Mouse (Mus musculus) left cerebral cortex, adult 11 months (tissue): Measurements from ENCODE around the gene Rhbdd1.

ENCODE experiments used
- DNase-seq: peaks from one replicate; pipeline ENCODE4 v3.0.0; 2022; ENCODE audit warnings: low spot score

Rhbdd1 gene

GRCm38 (mm10) chr1:82433649-82434005 is 117.4 kb downstream of the Rhbdd1 start:
- no peak for DNase-seq

- DNase-seq = no peak
Measured at GRCm38 (mm10) chr1:82437273-82437672, 121.0 kb downstream of the Rhbdd1 start.

- no peak for DNase-seq
Measured at GRCm38 (mm10) chr1:82440123-82440522, 123.9 kb downstream of the Rhbdd1 start.

- no peak for DNase-seq
Measured at GRCm38 (mm10) chr1:82443517-82443916, 127.3 kb downstream of the Rhbdd1 start.

- no peak for DNase-seq
Measured at GRCm38 (mm10) chr1:82446049-82446448, 129.8 kb downstream of the Rhbdd1 start.

GRCm38 (mm10) chr1:82449851-82450250 is 133.6 kb downstream of the Rhbdd1 start:
- no peak for DNase-seq

GRCm38 (mm10) chr1:82451927-82452651 is 135.8 kb downstream of the Rhbdd1 start:
- DNase-seq = no peak

GRCm38 (mm10) chr1:82454031-82454430 is 137.8 kb downstream of the Rhbdd1 start:
- DNase-seq = no peak

- DNase-seq = no peak
Measured at GRCm38 (mm10) chr1:82459350-82459749, 143.1 kb downstream of the Rhbdd1 start.

GRCm38 (mm10) chr1:82459926-82460325 is 143.7 kb downstream of the Rhbdd1 start:
- DNase-seq = no peak

- DNase-seq = no peak
Measured at GRCm38 (mm10) chr1:82461041-82461440, 144.8 kb downstream of the Rhbdd1 start.

GRCm38 (mm10) chr1:82465321-82465853 is 149.1 kb downstream of the Rhbdd1 start:
- DNase-seq = no peak

GRCm38 (mm10) chr1:82468872-82469271 is 152.6 kb downstream of the Rhbdd1 start:
- DNase-seq = no peak

- DNase-seq = no peak
Measured at GRCm38 (mm10) chr1:82470516-82471225, 154.4 kb downstream of the Rhbdd1 start.

GRCm38 (mm10) chr1:82473467-82473866 is 157.2 kb downstream of the Rhbdd1 start:
- no peak for DNase-seq

GRCm38 (mm10) chr1:82474461-82474961 is 158.3 kb downstream of the Rhbdd1 start:
- DNase-seq = no peak

GRCm38 (mm10) chr1:82475254-82475653 is 159.0 kb downstream of the Rhbdd1 start:
- no peak for DNase-seq

- DNase-seq = no peak
Measured at GRCm38 (mm10) chr1:82475821-82476220, 159.6 kb downstream of the Rhbdd1 start.

- DNase-seq = no peak
Measured at GRCm38 (mm10) chr1:82476256-82476655, 160.0 kb downstream of the Rhbdd1 start.

- DNase-seq = no peak
Measured at GRCm38 (mm10) chr1:82476746-82477145, 160.5 kb downstream of the Rhbdd1 start.

- no peak for DNase-seq
Measured at GRCm38 (mm10) chr1:82479696-82480487, 163.6 kb downstream of the Rhbdd1 start.

GRCm38 (mm10) chr1:82482371-82482770 is 166.1 kb downstream of the Rhbdd1 start:
- DNase-seq = no peak
